In genomic region chr13:67853983-67854382, GRCm38 (mm10) we compare ENCODE assay signal across 32 mouse cellular contexts. TPM values are rescaled to one million over a fixed set of nuclear protein-coding genes. Genes with fewer than 3 reads are reported as not detected.
DNase-seq lines count a peak whose midpoint lies in the region; ATAC-seq and TF ChIP-seq lines count a peak whose summit lies in the region.
"Had no signal": no experiment of that assay in that cellular context is flagged by ENCODE, and none has a peak within 500 bp of the region (broad histone marks: within the 10 kb centered on the region; RNA-seq: fewer than 3 reads in every experiment).

No protein-coding gene starts in this region.

- peak; percentile 51 to 77 for DNase-seq in layer of hippocampus, adult 18-20 months (ENCODE audit: low spot score in 2 of 2)
- DNase-seq in layer of hippocampus, postnatal 10 days (ENCODE audit: low spot score in 2 of 2): no peak
- peak; percentile 24 to 34 for DNase-seq in layer of hippocampus, adult 8-10 months (ENCODE audit: low spot score in 2 of 2)
- DNase-seq in layer of hippocampus, postnatal 36 days: peak; percentile 12 to 35
- DNase-seq in left cerebral cortex, adult 2 months (ENCODE audit: extremely low spot score in 1 of 2, low spot score in 2 of 2): no peak
- DNase-seq: adrenal gland, adult 2 months; adrenal gland, postnatal 14 days; cerebellum, adult 11-12 months; cerebellum, adult 8-10 months; cerebellum, postnatal 10 days; cerebellum, postnatal 36 days; embryo, embryonic 11 days; gastrocnemius, adult 2 months; gastrocnemius, postnatal 14 days; heart, adult 18-20 months; heart, postnatal 10 days; heart, postnatal 36 days had no signal

- no peak overlapping the region for H3K27ac ChIP-seq in left cerebral cortex, adult 2 months
- H3K27ac ChIP-seq: embryonic facial prominence, embryonic 10.5 days; embryonic facial prominence, embryonic 13.5 days; forebrain, embryonic 12.5 days; forebrain, embryonic 15.5 days; gastrocnemius, adult 2 months; heart, embryonic 15.5 days; hindbrain, embryonic 10.5 days; hindbrain, embryonic 13.5 days; hindbrain, postnatal 0 days had no signal

- intact Hi-C loops in left cerebral cortex, adult 2 months (cut with DNase I): no loop called here

- TF ChIP-seq CTCF in left cerebral cortex, adult 2 months (IDR thresholded peaks at IDR 0.05): no peak

- no peak overlapping the region for H3K4me3 ChIP-seq in left cerebral cortex, adult 2 months
- H3K4me3 ChIP-seq: embryonic facial prominence, embryonic 10.5 days; embryonic facial prominence, embryonic 13.5 days; erythroblast, embryonic 14.5 days; forebrain, embryonic 12.5 days; forebrain, embryonic 15.5 days; gastrocnemius, adult 2 months; heart, embryonic 12.5 days; heart, embryonic 15.5 days; hindbrain, embryonic 10.5 days; hindbrain, embryonic 13.5 days had no signal

- ATAC-seq in granulocyte monocyte progenitor cell, adult 5-6 weeks (replicated peaks; ENCODE audit: poor library complexity, severe bottlenecking): no peak
- ATAC-seq: CD4-positive, CD25-positive, alpha-beta regulatory T cell, adult 4 months; forebrain, embryonic 15.5 days; hindbrain, postnatal 0 days had no signal

RNA-seq across cellular contexts. Expression of gene BC048507, which starts 9.1 kb away (rescaled TPM):
- total RNA-seq in layer of hippocampus, adult 18-20 months (2021): not detected
- total RNA-seq in layer of hippocampus, postnatal 10 days (2021): not detected
- total RNA-seq in layer of hippocampus, adult 8-10 months (2022): not detected
- total RNA-seq in layer of hippocampus, postnatal 36 days (2021): not detected
- not detected in 2 replicates for total RNA-seq in granulocyte monocyte progenitor cell, adult 5-6 weeks (2014; fragmentation: Nextera tagmentation)
- not detected in 2 replicates for total RNA-seq in granulocyte monocyte progenitor cell, adult 5-6 weeks (2017)
- not detected for total RNA-seq in left cerebral cortex, adult 2 months (2021)
- total RNA-seq: adrenal gland, adult 2 months; adrenal gland, postnatal 14 days; adrenal gland, postnatal 4 days; gastrocnemius, adult 2 months; gastrocnemius, postnatal 14 days; gastrocnemius, postnatal 4 days; heart, adult 18-20 months; heart, postnatal 10 days; heart, postnatal 36 days; hindbrain, postnatal 0 days; MEL had no signal

RNA-seq across cellular contexts. Expression of gene Gm10037, which starts 23.1 kb away (rescaled TPM):
- 1 to 10 TPM; 7.6 to 9.3 TPM for total RNA-seq in layer of hippocampus, adult 18-20 months (2021)
- 1 to 10 TPM; 7.4 to 8.4 TPM for total RNA-seq in layer of hippocampus, postnatal 10 days (2021)
- 10 to 100 TPM; 10.6 to 13.8 (median 12.9) TPM for total RNA-seq in layer of hippocampus, adult 8-10 months (2022)
- total RNA-seq in layer of hippocampus, postnatal 36 days (2021): 10 to 100 TPM; 12.7 to 14.2 TPM
- total RNA-seq in granulocyte monocyte progenitor cell, adult 5-6 weeks (2014; fragmentation: Nextera tagmentation): 1.6 TPM in 1 of 2 replicates, not detected in the other
- total RNA-seq in granulocyte monocyte progenitor cell, adult 5-6 weeks (2017): 1.0 TPM in 1 of 2 replicates, not detected in the other
- total RNA-seq in left cerebral cortex, adult 2 months (2021): 10 to 100 TPM; 16.0 to 18.1 TPM
- total RNA-seq: MEL had no signal

RNA-seq across cellular contexts. Expression of gene Zfp273, which starts 40.4 kb away (rescaled TPM):
- total RNA-seq in layer of hippocampus, adult 18-20 months (2021): 1 to 10 TPM; 7.8 to 8.3 TPM
- 1 to 10 TPM; 7.8 to 9.3 TPM for total RNA-seq in layer of hippocampus, postnatal 10 days (2021)
- 1 to 10 TPM; 7.6 to 9.3 (median 8.5) TPM for total RNA-seq in layer of hippocampus, adult 8-10 months (2022)
- 1 to 10 TPM; 7.4 to 9.1 TPM for total RNA-seq in layer of hippocampus, postnatal 36 days (2021)
- 3.7 and 5.9 TPM in 2 replicates for total RNA-seq in granulocyte monocyte progenitor cell, adult 5-6 weeks (2014; fragmentation: Nextera tagmentation)
- 6.0 and 7.0 TPM in 2 replicates for total RNA-seq in granulocyte monocyte progenitor cell, adult 5-6 weeks (2017)
- 1 to 10 TPM; 5.3 to 7.2 TPM for total RNA-seq in left cerebral cortex, adult 2 months (2021)

Comparison
In these comparisons a context has a peak if more than half of its experiments do, and no peak if none do; other contexts are left out.
1. DNase-seq: peak in layer of hippocampus, adult 18-20 months (2 of 2), layer of hippocampus, adult 8-10 months (2 of 2) and layer of hippocampus, postnatal 36 days (2 of 2); none in layer of hippocampus, postnatal 10 days (0 of 2) and left cerebral cortex, adult 2 months (0 of 2).